Mouse (Mus musculus): ENCODE data around the gene Ap5b1. TPM values are rescaled to one million over a fixed set of nuclear protein-coding genes. Genes with fewer than 3 reads are reported as not detected.

Gene Ap5b1
- polyA plus RNA-seq, 1 experiment from 2014 or later, result 7.1 TPM

DNA sequence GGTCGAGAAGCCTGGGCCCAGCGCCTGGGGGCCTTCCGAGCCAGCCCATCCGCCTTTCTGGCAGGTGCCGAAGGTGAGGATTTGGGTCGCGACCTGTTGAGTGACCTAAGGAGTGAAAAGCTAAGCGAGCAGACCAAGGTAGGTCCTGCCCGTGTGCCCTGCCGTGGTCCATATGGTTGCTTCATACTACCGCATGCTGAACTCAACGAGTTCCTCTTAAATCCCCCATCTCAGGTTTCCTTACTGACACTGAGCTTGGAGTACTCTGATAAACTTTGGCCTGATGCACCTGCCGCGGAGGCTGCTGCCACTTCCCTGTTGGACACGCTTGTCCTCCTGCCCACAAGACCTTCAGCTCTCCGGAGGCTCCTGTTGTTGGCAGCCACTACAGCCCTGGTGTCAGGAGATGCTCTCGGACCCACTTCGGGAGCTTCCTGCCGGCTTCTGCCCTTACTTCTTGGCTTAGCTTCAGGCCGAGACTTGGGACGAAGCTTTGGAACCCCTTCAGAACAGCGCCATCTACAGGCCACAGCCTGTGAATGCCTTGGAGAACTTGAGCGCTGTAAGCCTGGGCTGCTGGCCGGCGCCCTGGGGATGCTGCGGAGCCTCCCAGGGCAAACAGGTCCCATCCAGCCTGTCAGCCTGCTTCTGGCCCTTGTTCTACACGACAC lies 780 bp downstream of the Ap5b1 start:
- no peak for ATAC-seq (ENCODE audit: insufficient read depth, low FRiP score, low read depth)
- Histone ChIP-seq H3K9ac (no peak overlapping the region), H3K4me2 (peak overlapping the region; percentile 99), H3K9me3 (no peaks in the 10 kb centered on the region), H3K4me1 (peaks cover 25% of the 10 kb centered on the region), H3K27me3 (replicated peaks) (no peaks in the 10 kb centered on the region), H3K4me3 (replicated peaks) (peak overlapping the region; percentile 82), H3K36me3 (peaks cover 3% of the 10 kb centered on the region; the same call in 1 of the 2 replicates), H3K27ac (peak overlapping the region; percentile 97)
- WGBS, result 7% methylated on average over 27 of the region's 27 CpGs

DNA sequence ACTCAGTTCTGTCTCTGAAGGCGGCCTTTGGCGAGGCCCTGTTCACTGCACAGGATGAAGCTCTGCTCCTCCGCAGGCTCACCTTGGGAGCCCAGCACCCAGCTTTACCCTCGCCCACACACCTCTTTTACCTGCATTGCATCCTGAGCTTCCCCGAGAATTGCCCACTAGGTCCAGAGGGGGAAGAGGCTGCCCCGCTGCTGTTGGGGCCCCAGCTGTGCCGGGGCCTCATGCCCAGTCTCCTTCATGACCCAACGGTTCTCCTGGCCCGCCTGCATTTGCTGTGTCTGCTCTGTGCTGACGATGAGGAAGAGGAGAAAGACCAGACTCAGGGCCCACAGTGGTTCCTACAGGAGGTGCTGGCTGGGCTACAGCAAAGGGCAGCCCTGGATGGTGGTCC lies 1.7 kb downstream of the Ap5b1 start:
- Histone ChIP-seq H3K27ac (no peak overlapping the region), H3K36me3 (peaks cover 3% of the 10 kb centered on the region; the same call in 1 of the 2 replicates), H3K4me2 (peak overlapping the region; percentile 99; the same call in 1 of the 2 replicates), H3K27me3 (replicated peaks) (no peaks in the 10 kb centered on the region), H3K4me1 (peaks cover 25% of the 10 kb centered on the region), H3K9ac (no peak overlapping the region), H3K4me3 (replicated peaks) (peak overlapping the region; percentile 82; the same call in 1 of the 2 replicates), H3K9me3 (no peaks in the 10 kb centered on the region)
- 92% methylated on average over 10 of the region's 10 CpGs for WGBS
- ATAC-seq (ENCODE audit: insufficient read depth, low FRiP score, low read depth), result no peak

DNA sequence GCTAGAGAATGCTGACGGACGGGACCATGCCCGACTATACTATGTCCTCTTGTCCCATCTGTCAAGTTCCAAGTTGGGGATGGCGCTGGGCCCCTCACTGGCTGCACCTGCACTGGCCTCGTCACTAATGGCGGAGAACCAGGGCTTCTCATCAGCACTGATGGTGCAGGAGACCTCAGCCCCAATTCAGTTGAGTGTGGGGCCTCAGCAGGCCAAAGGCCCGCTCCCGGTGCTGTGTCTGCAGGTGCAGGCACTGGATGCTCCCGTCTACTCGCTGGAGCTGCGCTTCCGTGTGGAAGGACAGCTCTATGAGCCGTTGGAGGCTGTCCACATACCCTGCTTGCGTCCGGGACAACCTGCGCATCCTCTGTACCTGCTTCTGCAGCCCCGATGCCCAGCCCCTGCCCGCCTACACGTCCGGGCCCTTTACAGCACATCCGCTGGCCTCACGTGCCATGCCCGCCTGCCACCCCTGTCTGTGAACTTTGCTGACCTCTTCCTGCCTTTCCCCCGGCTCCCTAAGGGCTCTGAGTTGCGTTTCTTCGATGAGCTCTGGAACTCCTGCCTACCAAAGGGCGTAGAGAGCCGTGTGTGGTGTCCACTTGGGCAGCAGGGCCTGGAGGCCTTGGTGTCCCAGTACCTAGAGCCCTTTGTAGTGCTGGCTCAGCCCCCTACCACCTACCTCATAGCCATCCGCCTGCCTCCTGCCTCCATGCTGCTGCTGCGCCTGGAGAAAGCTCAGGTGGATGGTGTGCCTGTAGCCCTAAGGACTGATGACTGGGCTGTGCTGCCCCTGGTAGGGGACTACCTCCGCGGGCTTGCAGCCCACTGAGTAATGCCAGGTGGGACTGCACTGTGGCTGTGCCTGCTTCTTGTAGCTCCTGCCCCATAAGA lies 2.8 kb downstream of the Ap5b1 start:
- Histone ChIP-seq H3K9ac (no peak overlapping the region), H3K4me1 (peaks cover 25% of the 10 kb centered on the region), H3K27ac (no peak overlapping the region), H3K36me3 (peaks cover 3% of the 10 kb centered on the region; the same call in 1 of the 2 replicates), H3K9me3 (no peaks in the 10 kb centered on the region), H3K4me3 (replicated peaks) (no peak overlapping the region), H3K27me3 (replicated peaks) (no peaks in the 10 kb centered on the region), H3K4me2 (no peak overlapping the region)
- no peak for ATAC-seq (ENCODE audit: insufficient read depth, low FRiP score, low read depth)
- WGBS, result 92% methylated on average over 32 of the region's 32 CpGs

DNA sequence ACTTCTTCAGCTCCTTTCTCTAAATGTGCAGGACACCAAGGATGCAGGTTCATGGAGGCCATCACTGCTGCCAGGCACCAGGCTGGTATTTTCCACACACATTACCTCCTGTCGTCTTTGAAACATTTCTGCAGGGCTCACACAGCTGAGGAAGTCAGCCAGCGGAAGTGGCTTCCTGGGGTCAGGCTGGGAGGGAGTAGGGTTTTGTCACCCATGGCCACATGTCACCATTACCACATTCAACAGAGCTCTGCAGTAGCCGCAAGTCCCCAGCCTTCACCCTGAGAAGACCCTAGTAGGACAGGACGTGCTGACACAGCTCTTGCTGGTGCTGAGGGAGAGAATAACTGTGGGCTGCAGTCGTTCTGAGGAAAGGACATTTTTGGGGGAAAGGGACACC lies 4.0 kb downstream of the Ap5b1 start:
- Histone ChIP-seq H3K9me3 (no peaks in the 10 kb centered on the region), H3K36me3 (peaks cover 3% of the 10 kb centered on the region; the same call in 1 of the 2 replicates), H3K27me3 (replicated peaks) (no peaks in the 10 kb centered on the region), H3K4me3 (replicated peaks) (no peak overlapping the region), H3K27ac (no peak overlapping the region), H3K4me1 (peaks cover 19% of the 10 kb centered on the region), H3K4me2 (no peak overlapping the region), H3K9ac (no peak overlapping the region)
- WGBS, result 72% methylated on average over 5 of the region's 5 CpGs
- no peak for ATAC-seq (ENCODE audit: insufficient read depth, low FRiP score, low read depth)

DNA sequence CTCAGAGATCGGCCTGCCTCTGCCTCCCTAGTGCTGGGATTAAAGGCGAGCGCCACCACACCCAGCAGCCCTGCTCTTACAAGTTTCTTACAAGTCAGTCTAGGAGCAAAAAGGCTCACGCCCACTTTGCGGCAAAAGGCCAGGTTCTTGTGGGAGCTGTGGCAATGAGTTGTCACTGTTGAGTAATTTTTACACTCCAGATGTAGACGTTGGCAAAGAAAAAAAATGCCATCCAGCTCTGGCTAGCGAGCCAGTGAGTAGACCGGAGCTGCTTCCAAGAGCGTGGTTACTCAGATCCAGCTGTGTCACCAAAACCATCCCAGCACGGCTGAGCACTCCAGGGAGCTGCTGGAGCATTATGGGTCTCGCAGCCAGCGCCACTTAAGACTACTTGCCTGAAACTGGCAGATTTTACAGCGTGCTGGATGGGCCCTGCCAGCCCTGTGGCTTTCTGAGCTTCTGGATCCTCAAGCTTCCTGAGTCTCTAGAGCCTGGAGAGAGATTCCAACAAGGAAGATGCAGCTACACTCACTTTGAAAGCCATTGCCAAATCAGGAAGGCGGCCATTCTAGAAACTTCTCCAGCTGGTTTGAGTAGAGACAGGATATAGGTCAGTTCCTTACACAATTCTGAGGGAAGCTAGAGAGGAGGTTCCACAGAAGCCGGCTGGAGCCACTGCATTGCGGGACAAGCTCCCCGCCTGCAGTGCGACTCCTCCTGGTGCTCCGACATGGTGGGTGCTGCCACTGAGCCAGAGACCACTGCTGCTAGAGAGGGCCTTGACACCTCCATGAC lies 4.7 kb downstream of the Ap5b1 start:
- Histone ChIP-seq H3K36me3 (peaks cover 3% of the 10 kb centered on the region; the same call in 1 of the 2 replicates), H3K4me1 (peaks cover 13% of the 10 kb centered on the region), H3K27me3 (replicated peaks) (no peaks in the 10 kb centered on the region), H3K9ac (no peak overlapping the region), H3K9me3 (no peaks in the 10 kb centered on the region), H3K4me2 (no peak overlapping the region), H3K4me3 (replicated peaks) (no peak overlapping the region), H3K27ac (0 out of 2 replicates have a peak overlapping the region, but pooled peaks have one; percentile 9)
- ATAC-seq (ENCODE audit: insufficient read depth, low FRiP score, low read depth), result no peak
- WGBS, result 81% methylated on average over 19 of the region's 19 CpGs

DNA sequence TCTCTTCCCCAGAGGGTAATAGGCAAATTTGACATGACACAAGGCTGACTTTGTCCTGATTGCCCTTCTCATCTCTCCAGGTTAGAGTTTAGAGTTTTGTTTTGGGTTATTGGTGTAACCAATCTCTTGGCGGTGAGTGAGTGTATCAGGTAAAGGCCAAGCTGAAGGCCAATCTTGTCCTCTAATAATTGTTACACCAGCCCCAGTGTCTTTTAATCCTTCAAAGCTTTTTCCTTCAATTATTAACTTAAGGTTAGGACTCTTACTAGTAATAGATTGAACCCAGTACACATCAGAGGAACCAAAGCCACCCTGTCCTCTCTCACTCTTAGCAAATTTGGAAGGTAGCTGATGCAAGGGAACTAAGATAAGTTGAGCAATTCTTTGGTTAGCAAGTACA lies 7.5 kb downstream of the Ap5b1 start:
- Histone ChIP-seq H3K4me1 (no peaks in the 10 kb centered on the region), H3K4me2 (no peak overlapping the region), H3K27me3 (replicated peaks) (no peaks in the 10 kb centered on the region), H3K4me3 (replicated peaks) (no peak overlapping the region), H3K27ac (no peak overlapping the region), H3K9ac (no peak overlapping the region), H3K9me3 (no peaks in the 10 kb centered on the region), H3K36me3 (no peaks in the 10 kb centered on the region)
- WGBS, result 92% methylated on average over 1 of the region's 1 CpGs
- ATAC-seq (ENCODE audit: insufficient read depth, low FRiP score, low read depth), result no peak

DNA sequence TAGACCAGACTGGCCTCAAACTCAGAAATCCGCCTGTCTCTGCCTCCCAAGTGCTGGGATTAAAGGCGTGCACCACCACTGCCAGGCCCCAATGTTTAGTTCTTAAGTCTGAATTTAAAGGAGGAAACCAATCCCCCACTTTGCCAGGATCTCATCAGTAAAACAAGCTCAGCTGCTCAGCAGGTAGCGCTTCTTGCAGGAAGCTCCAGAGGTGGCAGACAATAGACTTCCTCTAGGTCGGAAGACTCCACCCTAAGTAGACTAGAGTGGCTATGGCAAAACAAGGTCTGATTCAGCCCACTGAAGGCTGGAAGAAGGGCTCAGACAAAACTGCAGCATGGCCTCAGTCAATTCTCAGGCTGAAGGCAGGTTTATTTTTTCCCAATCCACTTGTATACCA lies 12.1 kb downstream of the Ap5b1 start:
- Histone ChIP-seq H3K4me1 (no peaks in the 10 kb centered on the region), H3K27me3 (replicated peaks) (no peaks in the 10 kb centered on the region), H3K9ac (no peak overlapping the region), H3K4me2 (no peak overlapping the region), H3K36me3 (no peaks in the 10 kb centered on the region), H3K9me3 (no peaks in the 10 kb centered on the region), H3K4me3 (replicated peaks) (no peak overlapping the region), H3K27ac (no peak overlapping the region)
- WGBS, result 74% methylated on average over 4 of the region's 4 CpGs
- no peak for ATAC-seq (ENCODE audit: insufficient read depth, low FRiP score, low read depth)

DNA sequence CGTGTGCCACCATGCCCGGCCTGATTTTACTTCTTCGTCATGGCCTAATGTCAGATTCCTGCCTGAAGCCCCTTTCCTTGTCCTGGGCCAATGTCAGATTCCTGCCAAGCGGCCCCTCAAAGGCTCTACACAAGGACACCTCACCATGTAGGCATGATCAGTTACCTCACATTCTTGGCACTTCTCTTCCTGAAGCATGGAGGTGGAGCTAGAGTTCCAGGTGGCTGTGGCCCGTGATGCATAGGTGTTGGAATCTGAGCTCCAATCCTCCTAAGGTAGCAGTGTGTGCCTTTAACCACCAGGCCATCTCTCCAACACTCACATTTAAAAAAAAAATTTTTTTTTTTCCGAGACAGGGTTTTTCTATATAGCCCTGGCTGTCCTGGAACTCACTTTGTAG lies 13.0 kb downstream of the Ap5b1 start:
- no peaks in the 10 kb centered on the region for H3K36me3 ChIP-seq
- WGBS, result 85% methylated on average over 6 of the region's 6 CpGs
- no peak overlapping the region for H3K27ac ChIP-seq
- H3K9ac ChIP-seq, result no peak overlapping the region
- H3K27me3 ChIP-seq (replicated peaks), result no peaks in the 10 kb centered on the region
- H3K4me1 ChIP-seq, result no peaks in the 10 kb centered on the region
- ATAC-seq (ENCODE audit: insufficient read depth, low FRiP score, low read depth), result no peak
- no peaks in the 10 kb centered on the region for H3K9me3 ChIP-seq
- no peak overlapping the region for H3K4me3 ChIP-seq (replicated peaks)
- no peak overlapping the region for H3K4me2 ChIP-seq

DNA sequence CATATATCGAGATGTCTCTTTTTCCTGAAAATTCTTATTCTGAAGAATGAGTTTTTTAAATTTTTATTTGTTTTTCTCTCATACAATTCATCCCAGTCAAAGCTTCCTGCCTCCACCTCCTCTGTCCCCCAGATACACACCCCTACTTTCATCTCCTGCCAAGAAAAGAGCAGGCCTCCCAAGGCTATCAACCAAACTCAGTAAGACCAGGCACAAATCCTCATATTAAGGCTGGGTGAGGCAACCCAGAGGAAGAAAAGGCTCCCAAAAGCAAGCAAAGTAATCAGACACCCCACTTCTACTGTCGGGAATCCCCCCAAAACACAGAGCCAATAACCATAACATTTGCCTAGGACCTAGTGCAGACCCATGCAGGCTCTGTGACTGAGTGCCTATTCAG lies 14.2 kb downstream of the Ap5b1 start:
- Histone ChIP-seq H3K4me3 (replicated peaks) (no peak overlapping the region), H3K9ac (no peak overlapping the region), H3K36me3 (no peaks in the 10 kb centered on the region), H3K9me3 (no peaks in the 10 kb centered on the region), H3K4me1 (no peaks in the 10 kb centered on the region), H3K27me3 (replicated peaks) (no peaks in the 10 kb centered on the region), H3K27ac (no peak overlapping the region), H3K4me2 (no peak overlapping the region)
- ATAC-seq (ENCODE audit: insufficient read depth, low FRiP score, low read depth), result no peak
- WGBS, result 74% methylated on average over 2 of the region's 2 CpGs

DNA sequence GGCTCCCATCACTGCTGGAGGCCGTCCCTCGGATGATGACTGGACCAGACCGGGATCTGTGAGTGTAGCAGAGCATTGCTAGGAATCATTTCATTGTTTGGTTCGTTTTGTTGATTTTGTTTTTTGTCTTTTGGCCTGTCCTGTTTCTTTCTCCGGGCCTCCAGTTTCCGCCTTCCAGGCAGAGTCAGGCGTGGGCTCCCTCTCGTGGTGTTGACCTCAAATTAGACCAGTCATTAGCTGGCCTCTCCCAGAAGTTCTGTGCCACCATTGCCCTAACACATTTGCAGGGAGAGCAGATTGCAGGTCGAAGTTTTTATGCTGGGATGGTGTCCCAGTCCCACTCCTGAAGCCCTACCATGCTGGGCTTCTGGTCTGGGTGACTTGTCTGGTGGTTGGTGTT lies 21.3 kb downstream of the Ap5b1 start:
- H3K9ac ChIP-seq, result no peak overlapping the region
- no peaks in the 10 kb centered on the region for H3K9me3 ChIP-seq
- WGBS, result 70% methylated on average over 9 of the region's 9 CpGs
- H3K4me1 ChIP-seq, result no peaks in the 10 kb centered on the region
- H3K4me2 ChIP-seq, result no peak overlapping the region
- H3K27me3 ChIP-seq (replicated peaks), result no peaks in the 10 kb centered on the region
- H3K4me3 ChIP-seq (replicated peaks), result no peak overlapping the region
- no peak for ATAC-seq (ENCODE audit: insufficient read depth, low FRiP score, low read depth)
- no peak overlapping the region for H3K27ac ChIP-seq
- no peaks in the 10 kb centered on the region for H3K36me3 ChIP-seq

DNA sequence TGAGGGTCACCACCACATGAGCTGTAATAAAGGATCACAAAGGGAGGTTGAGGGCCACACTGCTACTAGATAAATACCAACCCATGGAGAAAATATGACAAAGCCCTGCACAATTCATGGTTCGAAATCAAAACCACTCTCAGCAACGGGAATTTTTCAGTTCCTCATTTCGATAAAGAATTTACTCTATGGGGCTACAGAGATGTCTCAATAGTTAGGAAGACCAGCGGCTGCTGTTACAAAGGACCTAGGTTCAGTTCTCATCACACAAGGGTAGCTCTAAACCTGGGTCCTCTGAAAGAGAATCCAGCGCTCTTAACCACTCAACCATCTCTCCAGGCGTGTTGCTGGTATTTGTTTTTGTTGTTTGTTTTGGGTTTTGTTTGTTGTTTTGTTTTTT lies 24.1 kb downstream of the Ap5b1 start:
- Histone ChIP-seq H3K4me3 (replicated peaks) (no peak overlapping the region), H3K36me3 (no peaks in the 10 kb centered on the region), H3K4me1 (no peaks in the 10 kb centered on the region), H3K9me3 (no peaks in the 10 kb centered on the region), H3K4me2 (no peak overlapping the region), H3K27me3 (replicated peaks) (no peaks in the 10 kb centered on the region), H3K9ac (no peak overlapping the region), H3K27ac (no peak overlapping the region)
- ATAC-seq (ENCODE audit: insufficient read depth, low FRiP score, low read depth), result no peak
- 83% methylated on average over 6 of the region's 6 CpGs for WGBS
